Mouse (Mus musculus) gastrocnemius, adult 18-20 months (tissue): ENCODE measurements around the gene Tars2. TPM values are rescaled to one million over a fixed set of nuclear protein-coding genes. Genes with fewer than 3 reads are reported as not detected.

Experiments
- DNase-seq: peaks from one replicate; pipeline ENCODE4 v3.0.0; 2021; ENCODE audit warnings: low spot score
- total RNA-seq, 2 experiments: library from RNA; stranded (reverse); gene quantifications; 2 replicates each; pipeline ENCODE4 v1.2.3; 2021

Tars2 gene
- total RNA-seq, 2 experiments from 2014 or later: 25.7 to 26.7 TPM

DNA sequence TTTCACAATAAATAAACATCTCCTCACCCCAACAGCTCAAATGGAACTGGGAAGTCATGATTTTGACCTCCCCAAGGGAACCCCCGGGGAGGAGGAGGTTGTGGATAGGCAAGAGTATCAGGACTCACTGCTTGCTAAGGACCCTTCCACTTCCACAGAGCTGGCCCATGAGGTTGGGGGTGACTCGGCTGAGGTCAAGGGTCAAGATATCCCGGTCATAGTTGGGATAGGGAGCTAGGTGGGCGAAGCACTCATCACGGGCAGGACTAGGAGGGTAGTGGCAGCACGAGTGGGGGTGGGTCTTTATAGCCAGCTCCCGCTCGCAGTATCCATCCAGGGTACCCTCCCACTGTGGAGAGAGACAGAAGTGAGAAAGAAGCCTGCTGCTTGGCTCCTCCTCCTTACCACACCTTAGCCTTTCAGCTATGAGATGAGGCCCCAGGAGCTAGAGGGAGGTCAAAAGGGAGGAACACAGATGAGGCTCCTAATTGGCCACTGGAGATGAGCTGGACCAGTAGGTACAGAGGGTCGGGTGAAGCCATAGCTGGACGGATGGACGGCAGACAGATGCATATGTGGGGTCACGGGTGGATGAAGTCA lies 24.8 kb downstream of the Tars2 start:
- DNase-seq: no peak

DNA sequence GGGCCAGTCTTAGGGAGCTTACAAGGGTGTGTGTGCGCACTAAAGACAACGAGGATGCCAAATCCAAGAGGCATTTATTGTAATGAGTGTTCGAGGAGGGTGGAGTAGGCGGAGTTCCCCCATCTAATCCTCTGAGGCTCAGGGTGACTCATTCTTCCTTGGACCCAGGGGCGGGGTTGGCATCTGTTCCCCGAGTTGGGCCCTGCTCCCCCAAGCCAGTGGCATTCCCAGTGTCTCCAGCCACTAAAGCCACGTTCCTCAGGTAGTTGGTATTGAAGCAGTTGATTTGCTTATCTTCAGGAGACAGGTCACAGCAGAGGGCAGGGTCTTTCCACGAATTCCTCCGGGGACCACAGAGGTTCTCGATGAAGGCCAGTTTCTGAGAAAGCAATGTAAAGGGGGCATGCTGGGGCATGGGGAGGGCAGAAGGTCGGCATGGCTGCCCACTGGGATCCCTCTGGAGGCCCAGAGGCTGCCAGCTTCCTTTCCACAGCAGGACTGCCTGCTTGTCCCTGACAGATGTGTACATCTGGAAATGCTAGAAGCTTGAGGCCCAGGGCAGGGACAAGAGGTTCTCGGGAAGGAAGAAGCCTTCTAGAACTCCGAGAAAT lies 25.8 kb downstream of the Tars2 start:
- peak; percentile 66 for DNase-seq

- peak; percentile 39 for DNase-seq
Observed at GRCm38 (mm10) chr3:95732744-95733521, 27.1 kb downstream of the Tars2 start.

GRCm38 (mm10) chr3:95732297-95732696 lies 27.7 kb downstream of the Tars2 start:
- no peak for DNase-seq

DNA sequence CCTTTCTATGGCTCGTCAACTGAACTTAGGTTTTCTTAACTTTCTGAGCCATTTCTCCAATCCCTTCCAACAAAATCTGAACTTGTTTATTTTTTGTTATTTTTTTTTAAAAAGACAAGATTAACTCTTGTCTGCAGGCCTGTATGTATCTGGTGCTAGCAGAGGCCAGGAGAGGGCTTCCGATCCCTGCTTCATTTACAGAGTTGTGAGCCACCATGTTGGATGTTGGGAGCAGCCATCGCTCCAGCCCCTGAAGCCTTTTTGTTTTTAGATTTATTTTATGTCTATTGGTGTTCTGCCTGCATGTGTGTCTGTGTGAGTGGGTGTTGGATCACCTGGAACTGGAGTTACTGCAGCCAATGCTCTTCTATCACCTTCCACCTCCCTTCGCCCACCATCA lies 28.2 kb downstream of the Tars2 start:
- no peak for DNase-seq

DNA sequence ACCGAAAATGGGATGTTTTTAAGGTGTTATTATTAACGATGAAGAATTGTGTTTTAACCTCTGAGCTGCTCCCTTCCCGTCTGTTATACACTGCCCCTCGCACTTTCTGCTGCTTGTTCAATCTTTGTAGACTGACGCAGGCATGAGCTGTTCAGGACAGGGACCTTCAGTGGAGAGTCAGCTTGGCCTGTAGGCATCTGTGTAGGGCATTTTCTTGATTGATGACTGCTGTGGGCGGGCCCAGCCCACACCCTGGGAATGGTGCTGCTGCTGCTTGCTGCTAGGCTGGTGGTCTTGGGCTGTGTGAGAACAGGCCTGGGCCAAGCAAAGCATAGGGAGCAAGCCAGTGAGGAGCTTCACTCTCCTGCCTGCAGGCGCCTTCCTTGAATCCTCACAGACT lies 29.6 kb downstream of the Tars2 start:
- no peak for DNase-seq

- DNase-seq: no peak
Observed at GRCm38 (mm10) chr3:95728906-95729305, 31.1 kb downstream of the Tars2 start.

DNA sequence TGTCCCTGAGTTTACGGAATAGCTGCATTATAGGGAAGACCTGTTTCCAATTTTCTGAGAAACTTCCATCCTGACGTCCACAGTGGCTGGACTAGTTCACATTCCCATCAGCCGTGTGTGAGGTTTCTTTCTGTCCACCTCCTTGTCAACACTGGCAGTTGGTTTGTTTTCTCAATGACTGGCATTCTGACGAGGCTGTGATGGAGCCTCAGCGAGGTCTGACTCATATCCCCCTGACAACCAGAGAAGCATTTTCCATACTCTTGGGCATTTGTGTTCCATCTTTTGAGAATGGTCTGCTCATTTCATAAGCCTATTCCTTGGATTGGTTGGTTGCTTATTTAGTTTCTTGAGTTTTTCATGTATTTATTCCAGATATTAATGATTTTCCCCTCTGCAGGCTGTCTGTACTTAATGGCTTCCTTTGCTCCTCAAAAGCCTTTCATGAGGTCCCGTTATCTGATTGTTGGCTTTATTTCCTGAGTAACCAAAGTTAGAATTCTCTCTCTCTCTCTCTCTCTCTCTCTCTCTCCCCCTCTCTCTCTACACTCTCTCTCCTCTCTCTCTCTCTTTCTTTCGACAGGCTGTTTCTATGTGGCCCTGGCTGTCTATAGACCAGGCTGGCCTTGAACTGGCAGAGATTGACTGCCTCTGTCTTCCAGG lies 33.2 kb downstream of the Tars2 start:
- DNase-seq: no peak

DNA sequence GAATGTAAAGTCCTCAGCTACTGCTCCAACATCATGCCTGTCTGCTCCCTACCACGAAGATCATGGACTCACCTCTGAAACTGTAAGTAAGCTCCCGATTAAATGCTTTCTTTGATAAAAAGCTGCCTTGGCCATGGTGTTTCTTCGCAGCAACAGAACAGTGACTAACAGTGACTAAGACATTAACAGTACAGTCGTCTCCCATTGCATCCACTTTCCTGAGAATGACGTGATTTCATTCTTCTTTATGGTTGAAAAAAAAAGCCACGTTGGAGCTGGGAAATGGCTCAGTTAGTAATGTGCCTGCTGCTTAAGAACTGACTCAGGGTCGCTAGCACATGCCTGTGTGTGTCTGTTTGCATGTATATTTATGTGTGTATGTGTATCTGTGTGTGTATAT lies 34.1 kb downstream of the Tars2 start:
- no peak for DNase-seq

DNA sequence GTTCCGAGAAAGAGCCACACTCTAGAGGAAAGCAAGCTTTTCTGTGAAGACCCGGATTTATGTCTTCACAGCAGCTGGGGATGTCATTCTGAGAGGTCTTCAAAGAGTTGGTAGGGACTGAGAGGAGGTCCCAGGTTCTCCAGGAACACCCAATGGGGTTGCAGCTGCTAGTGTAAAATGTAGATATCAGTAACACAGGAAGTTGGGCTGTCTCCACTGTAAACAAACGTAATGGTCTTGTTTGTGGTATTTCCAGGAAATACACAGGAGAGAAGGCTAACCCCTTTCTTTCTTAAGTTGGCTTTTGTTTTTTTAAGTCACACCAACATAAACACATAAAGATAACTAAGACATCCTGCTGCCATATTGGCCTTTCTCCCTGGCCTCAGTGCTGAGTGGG lies 37.6 kb downstream of the Tars2 start:
- no peak for DNase-seq

DNA sequence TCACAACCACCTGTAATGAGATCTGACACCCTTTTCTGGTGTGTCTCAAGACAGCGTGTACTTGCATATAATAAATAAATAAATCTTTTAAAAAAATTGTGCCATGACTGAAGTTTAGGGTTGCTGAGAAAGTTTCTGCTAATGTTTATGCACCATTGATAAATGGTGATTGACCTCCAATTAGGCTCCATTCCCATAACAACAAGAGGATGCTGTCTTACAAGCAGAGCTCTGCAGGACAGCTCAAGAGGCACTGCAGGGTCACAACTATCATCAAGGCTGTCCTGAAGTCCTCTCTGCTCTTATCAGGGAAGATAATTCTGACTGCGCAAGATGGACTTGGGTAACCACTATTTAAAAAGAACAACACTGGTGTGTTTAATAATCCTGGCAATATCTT lies 41.9 kb downstream of the Tars2 start:
- no peak for DNase-seq

DNA sequence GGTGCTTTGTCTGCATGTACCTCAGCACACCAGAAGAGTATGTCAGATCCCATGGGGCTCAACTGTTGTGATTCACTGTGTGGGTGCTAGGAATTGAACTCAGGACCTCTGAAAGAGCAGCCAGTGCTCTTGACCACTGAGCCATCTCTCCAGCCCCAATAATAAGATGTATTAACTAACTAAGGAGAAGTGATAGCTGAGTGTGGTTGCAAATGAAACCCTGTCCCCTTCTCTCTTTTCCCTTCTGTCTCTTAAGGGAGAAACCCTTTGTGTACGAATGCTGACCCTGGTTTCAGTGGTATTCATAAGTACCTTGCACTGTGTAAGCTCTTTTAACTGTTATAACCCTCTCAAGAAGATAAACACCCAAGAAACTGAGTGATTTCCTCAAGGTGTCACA lies 43.9 kb downstream of the Tars2 start:
- DNase-seq: no peak

DNA sequence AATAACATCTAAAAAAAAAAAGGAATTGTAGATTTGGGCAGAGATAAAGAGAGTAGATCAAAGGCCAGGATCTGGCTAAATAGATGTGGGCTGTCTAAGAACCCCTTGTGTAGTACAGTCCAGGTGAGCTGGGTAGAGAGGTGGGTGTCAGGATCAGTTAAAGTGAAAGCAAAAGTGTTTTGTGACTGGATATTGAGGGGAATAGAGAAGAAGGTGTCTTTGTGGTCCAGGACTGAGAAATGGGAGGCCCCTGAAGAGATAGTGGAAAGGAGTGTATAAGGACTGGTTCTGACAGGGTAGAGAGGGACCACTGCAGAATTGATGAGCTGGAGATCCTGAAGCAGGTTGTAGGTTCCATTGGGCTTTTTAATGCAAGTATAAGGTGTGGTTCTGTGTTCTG lies 50.0 kb downstream of the Tars2 start:
- no peak for DNase-seq

GRCm38 (mm10) chr3:95709044-95709443 lies 51.0 kb downstream of the Tars2 start:
- DNase-seq: no peak

GRCm38 (mm10) chr3:95707497-95707896 lies 52.5 kb downstream of the Tars2 start:
- DNase-seq: no peak

GRCm38 (mm10) chr3:95706273-95706672 lies 53.7 kb downstream of the Tars2 start:
- no peak for DNase-seq

DNA sequence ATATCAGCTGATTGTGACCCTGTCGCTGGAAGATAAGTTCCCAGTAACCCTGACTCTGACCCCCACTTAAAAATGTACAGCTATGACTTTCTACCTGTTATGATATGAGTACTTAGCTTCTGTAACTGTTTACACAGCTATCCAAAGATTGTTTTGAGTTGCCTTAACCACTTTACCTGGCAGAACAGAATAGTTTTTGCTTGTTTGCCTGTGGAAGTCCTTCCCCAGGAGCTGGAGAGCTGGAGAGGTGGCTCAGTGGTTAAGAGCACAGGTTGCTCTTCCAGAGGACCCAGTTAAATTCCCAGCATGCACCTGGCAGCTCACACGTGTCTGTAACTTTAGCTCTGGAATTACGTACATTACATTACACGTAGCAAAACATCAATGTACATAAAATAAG lies 55.4 kb downstream of the Tars2 start:
- DNase-seq: no peak

DNA sequence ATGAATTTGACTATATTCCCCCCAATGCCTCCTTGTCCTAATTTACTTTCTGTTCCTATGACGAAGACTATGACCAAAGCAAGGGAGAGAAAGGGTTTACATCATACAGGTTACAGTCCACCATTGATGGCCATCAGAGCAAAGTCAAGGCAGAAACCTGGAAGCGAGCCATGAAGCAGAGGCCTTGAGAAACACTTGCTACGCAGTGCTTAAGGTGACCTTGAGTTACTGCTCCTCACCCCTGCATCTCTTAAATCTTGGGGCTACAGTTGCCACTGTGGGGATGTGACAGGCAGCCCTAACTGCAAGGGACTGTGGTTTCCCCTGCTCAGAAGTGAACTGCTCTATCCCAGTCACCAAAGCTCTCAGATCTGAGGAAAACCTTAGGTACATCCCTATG lies 56.7 kb downstream of the Tars2 start:
- no peak for DNase-seq

DNA sequence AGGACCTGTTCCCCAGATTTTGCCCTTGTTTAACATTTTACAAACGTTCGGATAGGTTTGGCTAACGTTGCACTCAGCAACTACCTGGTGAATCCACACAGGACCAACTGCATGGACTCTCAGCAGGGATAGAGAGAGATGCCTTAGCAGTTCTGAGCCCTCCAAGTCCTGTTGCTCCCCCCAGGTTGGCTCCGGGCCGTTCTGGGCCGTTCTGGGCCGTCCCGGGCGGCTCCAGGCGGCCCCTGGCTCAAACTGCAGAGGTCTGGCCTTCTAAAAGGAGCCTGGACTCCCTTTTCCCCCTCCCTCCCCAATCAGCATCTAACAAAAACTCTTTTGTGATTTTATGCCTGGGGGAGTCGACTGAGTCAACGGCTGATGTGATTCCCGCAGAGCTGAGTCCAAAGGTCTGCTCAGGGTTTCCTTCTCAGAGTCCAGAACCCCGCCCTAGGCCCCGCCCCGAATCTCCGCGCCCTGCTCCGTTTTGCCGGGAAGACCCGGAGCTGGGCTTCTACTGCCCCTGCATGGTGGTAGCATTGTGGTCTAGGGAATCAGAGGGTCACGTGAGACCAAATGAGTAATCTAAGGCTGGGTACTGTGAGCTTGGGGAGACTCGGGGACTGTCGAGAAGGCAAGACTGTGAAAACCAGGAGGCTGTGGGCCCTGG lies 58.0 kb downstream of the Tars2 start:
- DNase-seq: peak; percentile 81

DNA sequence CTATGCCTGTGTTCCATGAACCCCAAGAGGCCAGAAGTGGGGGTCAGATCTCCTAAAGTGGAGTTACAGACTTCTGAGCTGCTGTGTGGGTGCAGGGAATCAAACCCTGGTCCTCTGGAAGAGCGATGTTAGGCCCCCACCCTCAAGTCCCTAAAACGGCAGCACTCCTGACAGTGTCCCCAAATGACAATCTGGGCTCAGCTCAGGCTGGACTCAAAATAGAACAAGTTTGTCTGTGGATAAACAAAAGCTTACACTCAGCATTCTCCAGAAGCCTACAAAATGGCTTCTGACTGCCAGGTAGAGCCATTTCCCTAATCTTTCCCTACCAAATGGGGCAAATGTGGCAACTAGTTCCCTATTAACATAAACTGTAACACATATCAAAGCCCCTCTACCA lies 58.9 kb downstream of the Tars2 start:
- no peak for DNase-seq

GRCm38 (mm10) chr3:95700233-95700681 lies 59.7 kb downstream of the Tars2 start:
- peak; percentile 69 for DNase-seq

GRCm38 (mm10) chr3:95698286-95698685 lies 61.7 kb downstream of the Tars2 start:
- no peak for DNase-seq
